Mouse (Mus musculus) gastrocnemius, postnatal 25 days (tissue): ENCODE results near the gene Galnt2. TPM values are rescaled to one million over a fixed set of nuclear protein-coding genes. Genes with fewer than 3 reads are reported as not detected.

ENCODE experiments used
- DNase-seq: peaks from one replicate; pipeline ENCODE4 v3.0.0; 2022
- total RNA-seq, 2 experiments: library from RNA; stranded (reverse); gene quantifications; 1 replicate in 1 of 2; 2 replicates in 1 of 2; pipeline ENCODE4 v1.2.3; 2021

Galnt2 gene
- total RNA-seq, 2 experiments from 2014 or later = 30.7 to 39.0 TPM

- no peak for DNase-seq
Measured at GRCm38 (mm10) chr8:124329690-124330089, 98.5 kb downstream of the Galnt2 start.

GRCm38 (mm10) chr8:124330433-124330832, 99.2 kb downstream of the Galnt2 start:
- DNase-seq = no peak

GRCm38 (mm10) chr8:124331094-124331493, 99.9 kb downstream of the Galnt2 start:
- no peak for DNase-seq

GRCm38 (mm10) chr8:124331706-124332105, 100.5 kb downstream of the Galnt2 start:
- no peak for DNase-seq

GRCm38 (mm10) chr8:124336302-124336701, 105.1 kb downstream of the Galnt2 start:
- no peak for DNase-seq

GRCm38 (mm10) chr8:124339742-124340141, 108.6 kb downstream of the Galnt2 start:
- DNase-seq = no peak

GRCm38 (mm10) chr8:124340360-124341068, 109.3 kb downstream of the Galnt2 start:
- DNase-seq = no peak

GRCm38 (mm10) chr8:124343151-124343550, 112.0 kb downstream of the Galnt2 start:
- no peak for DNase-seq

GRCm38 (mm10) chr8:124343991-124344390, 112.8 kb downstream of the Galnt2 start:
- no peak for DNase-seq

- DNase-seq = no peak
Measured at GRCm38 (mm10) chr8:124345098-124345497, 113.9 kb downstream of the Galnt2 start.

GRCm38 (mm10) chr8:124346852-124347523, 115.8 kb downstream of the Galnt2 start:
- DNase-seq = no peak

GRCm38 (mm10) chr8:124348087-124348486, 116.9 kb downstream of the Galnt2 start:
- DNase-seq = no peak

GRCm38 (mm10) chr8:124349663-124350062, 118.5 kb downstream of the Galnt2 start:
- no peak for DNase-seq

- DNase-seq = no peak
Measured at GRCm38 (mm10) chr8:124351636-124352035, 120.4 kb downstream of the Galnt2 start.

- no peak for DNase-seq
Measured at GRCm38 (mm10) chr8:124360911-124361310, 129.7 kb downstream of the Galnt2 start.

GRCm38 (mm10) chr8:124361773-124362427, 130.7 kb downstream of the Galnt2 start:
- no peak for DNase-seq

GRCm38 (mm10) chr8:124362589-124362988, 131.4 kb downstream of the Galnt2 start:
- DNase-seq = no peak

- DNase-seq = no peak
Measured at GRCm38 (mm10) chr8:124363337-124363736, 132.1 kb downstream of the Galnt2 start.

- DNase-seq = no peak
Measured at GRCm38 (mm10) chr8:124368213-124368612, 137.0 kb downstream of the Galnt2 start.

GRCm38 (mm10) chr8:124370422-124371183, 139.4 kb downstream of the Galnt2 start:
- DNase-seq = no peak

GRCm38 (mm10) chr8:124371410-124372123, 140.4 kb downstream of the Galnt2 start:
- DNase-seq = no peak

- no peak for DNase-seq
Measured at GRCm38 (mm10) chr8:124373753-124374152, 142.6 kb downstream of the Galnt2 start.
